Mouse (Mus musculus) Patski (cell line): Measurements from ENCODE around the gene Mad2l2. TPM values are rescaled to one million over a fixed set of nuclear protein-coding genes. Genes with fewer than 3 reads are reported as not detected.
"Not testable (repeated sequence)": the region's sequence is repeated elsewhere in the genome, so short reads cannot be mapped to it uniquely, and the experiment has no call there.

Experiments
- ATAC-seq: fragments of 100-300 bp; one replicate; pipeline ENCODE4 v1.8.0; 2021
- CTCF ChIA-PET: fragments of 350-600 bp; sonication (Branson Sonifier 250); formaldehyde crosslinking; loops from one replicate; lab custom pipeline; 2022; ENCODE audit warnings: inconsistent platforms; lab: Charles Lee
- POLR2A ChIA-PET: fragments of 350-600 bp; sonication (Branson Sonifier 250); formaldehyde crosslinking; loops from one replicate; lab custom pipeline; 2022; ENCODE audit warnings: antibody characterized with exemption, inconsistent platforms; lab: Charles Lee
- DNase-seq: peaks from one replicate; pipeline ENCODE4 v3.0.0-alpha.2; 2011; ENCODE audit warnings: low read depth, low spot score
- H3K27me3 ChIP-seq: fragments of 371-371 bp; one replicate; pipeline ENCODE4 v1.5.1; 2021
- CTCF ChIP-seq: fragments of 100-300 bp; IDR thresholded peaks from one replicate; pipeline ENCODE4 v1.5.1; 2021
- in situ Hi-C: fragments of 300-500 bp; cut with MboI; formaldehyde crosslinking; loops from 3 replicates; pipeline ENCODE4 v1.11.1; 2018; ENCODE audit warnings: low pct_unique_long_range_greater_than_20kb, mixed read lengths
- polyA plus RNA-seq: library from polyadenylated mRNA; unstranded; gene quantifications from one replicate; pipeline ENCODE4 v1.2.3, GENCODE M21; 2021

Mad2l2 gene
- polyA plus RNA-seq, 1 experiment from 2014 or later: 46.0 TPM

GRCm38 (mm10) chr4:148165551-148165950, 35.4 kb downstream of the Mad2l2 start:
- in situ Hi-C loops: no loop called here
- ChIA-PET POLR2A (interaction anchor here (0.8 kb wide), 1 partner anchor 45 kb away, joined by 3 read pairs; no protein-coding TSS in a partner anchor), CTCF (interaction anchor here (1.0 to 4.0 kb wide), 5 partner anchors 10 to 65 kb away, joined by 3 to 22 read pairs (median 4); no protein-coding TSS in a partner anchor)
- DNase-seq (no peak), ATAC-seq (no peak)
- no peak for TF ChIP-seq CTCF
- H3K27me3 ChIP-seq: no peaks in the 10 kb centered on the region

- POLR2A ChIA-PET: no interaction called here
- H3K27me3 ChIP-seq: no peaks in the 10 kb centered on the region
- DNase-seq: no peak
- ATAC-seq: no peak
- CTCF ChIA-PET: interaction anchor here (0.8 to 6.2 kb wide), 12 partner anchors 8 to 265 kb away, joined by 3 to 74 read pairs (median 4); no protein-coding TSS in a partner anchor
- TF ChIP-seq CTCF: no peak
- in situ Hi-C loops: no loop called here
Observed at GRCm38 (mm10) chr4:148166431-148166830, 36.2 kb downstream of the Mad2l2 start.

- TF ChIP-seq CTCF: no peak
- POLR2A ChIA-PET: interaction anchor here (0.9 kb wide), 1 partner anchor 25 kb away, joined by 5 read pairs; no protein-coding TSS in a partner anchor
- H3K27me3 ChIP-seq: no peaks in the 10 kb centered on the region
Observed at GRCm38 (mm10) chr4:148166986-148167385, 36.8 kb downstream of the Mad2l2 start.

GRCm38 (mm10) chr4:148168287-148168686, 38.1 kb downstream of the Mad2l2 start:
- no peak for DNase-seq
- H3K27me3 ChIP-seq: no peaks in the 10 kb centered on the region
- TF ChIP-seq CTCF: no peak
- ATAC-seq: no peak
- CTCF ChIA-PET: interaction anchor here (0.9 to 6.2 kb wide), 8 partner anchors 13 to 270 kb away, joined by 3 to 74 read pairs (median 6); no protein-coding TSS in a partner anchor
- in situ Hi-C loops: no loop called here
- POLR2A ChIA-PET: no interaction called here

More at GRCm38 (mm10) chr4:148166986-148167385, 36.8 kb downstream of the Mad2l2 start:
- CTCF ChIA-PET: interaction anchor here (0.8 to 6.2 kb wide), 14 partner anchors 8 to 265 kb away, joined by 3 to 74 read pairs (median 3); no protein-coding TSS in a partner anchor
- ATAC-seq: no peak
- in situ Hi-C loops: no loop called here
- DNase-seq: no peak

GRCm38 (mm10) chr4:148169586-148169985, 39.4 kb downstream of the Mad2l2 start:
- no peak for DNase-seq
- ATAC-seq: no peak
- POLR2A ChIA-PET: interaction anchor here (1.0 kb wide), 1 partner anchor 55 kb away, joined by 4 read pairs; no protein-coding TSS in a partner anchor
- no peak for TF ChIP-seq CTCF
- peaks cover 8% of the 10 kb centered on the region for H3K27me3 ChIP-seq
- in situ Hi-C loops: no loop called here
- CTCF ChIA-PET: interaction anchor here (0.6 to 6.2 kb wide), 9 partner anchors 14 to 438 kb away, joined by 3 to 74 read pairs (median 6); no protein-coding TSS in a partner anchor

- no peak for ATAC-seq
- DNase-seq: no peak
- POLR2A ChIA-PET: no interaction called here
Observed at GRCm38 (mm10) chr4:148170842-148171241, 40.7 kb downstream of the Mad2l2 start.

GRCm38 (mm10) chr4:148171261-148171660, 41.1 kb downstream of the Mad2l2 start:
- no peak for TF ChIP-seq CTCF
- peaks cover 20% of the 10 kb centered on the region for H3K27me3 ChIP-seq
- DNase-seq (no peak), ATAC-seq (no peak)
- POLR2A ChIA-PET: no interaction called here
- in situ Hi-C loops: loop anchor here (5.0 kb wide), 2 partner anchors 256 to 431 kb away; partner anchors contain the start of gene Masp2
- CTCF ChIA-PET: interaction anchor here (1.3 to 6.2 kb wide), 5 partner anchors 12 to 260 kb away, joined by 3 to 74 read pairs (median 6); no protein-coding TSS in a partner anchor

More at GRCm38 (mm10) chr4:148170842-148171241, 40.7 kb downstream of the Mad2l2 start:
- H3K27me3 ChIP-seq: peaks cover 17% of the 10 kb centered on the region
- no peak for TF ChIP-seq CTCF
- CTCF ChIA-PET: interaction anchor here (0.8 to 6.2 kb wide), 7 partner anchors 12 to 261 kb away, joined by 3 to 74 read pairs (median 6); no protein-coding TSS in a partner anchor
- in situ Hi-C loops: loop anchor here (5.0 kb wide), 2 partner anchors 256 to 431 kb away; partner anchors contain the start of gene Masp2

GRCm38 (mm10) chr4:148173811-148174494, 43.8 kb downstream of the Mad2l2 start:
- no peak for TF ChIP-seq CTCF
- DNase-seq (no peak), ATAC-seq (no peak)
- peaks cover 20% of the 10 kb centered on the region for H3K27me3 ChIP-seq
- ChIA-PET POLR2A (no interaction called here), CTCF (no interaction called here)
- in situ Hi-C loops: loop anchor here (5.0 kb wide), 2 partner anchors 253 to 428 kb away; partner anchors contain the start of gene Masp2

GRCm38 (mm10) chr4:148174495-148174862, 44.3 kb downstream of the Mad2l2 start:
- no peak for DNase-seq
- peaks cover 20% of the 10 kb centered on the region for H3K27me3 ChIP-seq
- CTCF ChIA-PET: no interaction called here

GRCm38 (mm10) chr4:148176603-148177002, 46.4 kb downstream of the Mad2l2 start:
- in situ Hi-C loops, POLR2A ChIA-PET, DNase-seq, CTCF ChIA-PET, ATAC-seq: not testable (repeated sequence)
- H3K27me3 ChIP-seq: peaks cover 20% of the 10 kb centered on the region

More at GRCm38 (mm10) chr4:148174495-148174862, 44.3 kb downstream of the Mad2l2 start:
- TF ChIP-seq CTCF: no peak
- POLR2A ChIA-PET: no interaction called here
- ATAC-seq: no peak
- in situ Hi-C loops: loop anchor here (5.0 kb wide), 2 partner anchors 253 to 428 kb away; partner anchors contain the start of gene Masp2
